Mouse (Mus musculus) thymus, postnatal 14 days (tissue): ENCODE data around the gene Timp2.

ENCODE experiments used
- DNase-seq: peaks from one replicate; pipeline ENCODE4 v3.0.0; 2021

Gene Timp2

GRCm38 (mm10) chr11:118369251-118369650, 13.7 kb upstream of the Timp2 start:
- no peak for DNase-seq

GRCm38 (mm10) chr11:118368330-118368729, 12.8 kb upstream of the Timp2 start:
- peak; percentile 58 for DNase-seq

DNA sequence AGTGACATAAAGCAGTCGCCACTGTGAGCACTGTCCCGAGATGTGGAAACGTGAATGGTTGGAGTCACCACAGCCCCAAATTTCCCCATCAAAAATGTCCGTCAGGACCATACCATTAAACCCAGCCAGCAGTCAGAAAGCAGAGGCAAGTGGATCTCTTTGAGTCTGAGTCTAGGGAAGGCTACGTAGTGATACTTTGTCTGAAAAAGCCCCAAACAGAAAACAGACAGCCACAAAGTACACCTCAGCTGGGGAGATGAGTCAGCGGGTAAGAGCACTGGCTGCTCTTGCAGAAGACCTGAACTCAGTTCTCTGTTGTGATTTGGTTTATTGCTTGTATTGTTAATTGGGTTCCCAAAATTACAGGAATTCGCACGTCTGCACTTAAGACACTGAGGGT, 11.0 kb upstream of the Timp2 start:
- no peak for DNase-seq

DNA sequence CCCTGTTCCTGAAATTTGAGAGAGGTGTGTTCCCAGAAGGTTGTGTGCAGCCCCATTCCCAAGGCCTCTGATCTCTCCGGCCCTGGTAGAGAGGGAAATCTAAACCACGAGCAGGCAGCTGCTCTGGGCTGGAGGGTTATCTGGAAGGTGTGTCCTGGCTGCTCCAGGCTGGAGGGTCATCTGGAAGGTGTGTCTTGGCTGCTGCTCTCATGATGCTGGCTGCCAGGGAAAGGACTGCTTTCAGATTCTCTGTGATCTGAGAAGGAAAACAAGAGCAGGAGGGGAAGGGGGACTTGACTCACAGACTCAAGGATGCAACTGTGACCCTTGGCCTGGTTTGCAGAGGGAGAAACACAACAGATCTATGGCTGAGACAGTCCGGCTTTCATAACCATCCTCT, 10.6 kb upstream of the Timp2 start:
- no peak for DNase-seq

- DNase-seq = no peak
These were observed 9.6 kb upstream of the Timp2 start for GRCm38 (mm10) chr11:118365171-118365570.

DNA sequence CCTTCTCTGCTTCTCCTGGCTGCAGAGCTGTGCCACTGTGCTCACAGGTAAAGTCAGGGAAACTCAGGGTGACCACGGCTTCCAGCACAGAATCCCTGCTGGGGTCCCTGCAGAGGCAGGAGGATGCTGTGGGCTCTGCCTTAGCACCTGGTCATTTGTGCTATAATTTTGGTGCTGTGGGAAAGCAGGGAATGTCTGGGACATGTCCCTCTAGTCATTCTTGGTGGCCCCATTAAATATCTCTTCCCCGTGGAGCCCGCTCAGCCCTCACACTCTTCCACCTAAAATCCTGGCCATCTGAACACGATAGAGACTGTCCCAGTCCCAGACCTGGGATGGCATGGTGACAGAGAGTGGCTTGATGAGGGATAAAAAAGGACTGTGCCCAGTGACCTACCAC, 8.5 kb upstream of the Timp2 start:
- DNase-seq = no peak

DNA sequence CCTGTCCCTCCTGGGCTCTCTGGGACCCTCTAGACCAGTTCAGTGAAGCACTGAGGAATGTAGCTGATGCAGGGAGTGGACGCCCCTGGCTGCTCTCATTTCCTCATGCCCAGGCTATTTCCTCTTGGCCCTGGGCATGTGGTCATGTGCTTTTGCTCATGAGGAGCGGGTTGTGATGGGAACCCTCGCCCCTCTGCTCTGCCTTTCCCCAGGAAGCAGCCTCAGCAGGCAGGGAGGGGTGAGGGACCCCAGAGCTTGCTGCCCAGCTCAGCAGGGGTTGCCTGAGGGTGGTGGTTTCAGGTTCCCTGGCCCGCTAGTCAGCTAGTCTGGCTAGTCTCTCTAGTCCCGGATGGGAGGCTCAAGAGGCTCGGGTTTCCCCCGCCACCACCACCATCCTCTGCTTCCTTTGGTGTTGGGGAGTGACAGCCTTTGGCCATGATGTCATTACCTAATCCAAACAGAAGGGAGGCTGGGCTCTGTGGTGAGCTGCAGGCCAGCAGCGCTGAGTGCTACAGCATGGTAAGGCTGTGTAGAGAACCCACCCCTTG, 7.5 kb upstream of the Timp2 start:
- DNase-seq = no peak

DNA sequence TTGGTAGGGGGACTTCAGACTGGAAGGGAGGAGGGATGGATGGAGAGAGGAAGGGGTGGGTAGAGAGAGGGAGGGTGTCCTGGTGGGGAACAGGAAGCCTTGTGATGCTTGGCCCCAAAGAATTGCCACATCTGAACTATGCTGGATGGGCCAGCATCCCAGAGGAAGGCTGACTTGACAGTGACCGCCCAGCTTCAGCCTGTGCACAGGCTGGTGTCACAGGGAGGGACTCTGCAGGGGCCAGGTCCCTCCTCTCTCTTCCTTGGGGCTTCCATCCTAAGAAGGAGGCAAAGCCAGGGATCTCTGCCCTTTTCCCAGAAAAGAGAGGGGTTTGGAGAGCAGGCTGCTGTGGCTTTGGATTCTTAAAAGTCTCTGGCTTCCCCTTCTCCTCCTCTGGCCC, 7.0 kb upstream of the Timp2 start:
- no peak for DNase-seq

DNA sequence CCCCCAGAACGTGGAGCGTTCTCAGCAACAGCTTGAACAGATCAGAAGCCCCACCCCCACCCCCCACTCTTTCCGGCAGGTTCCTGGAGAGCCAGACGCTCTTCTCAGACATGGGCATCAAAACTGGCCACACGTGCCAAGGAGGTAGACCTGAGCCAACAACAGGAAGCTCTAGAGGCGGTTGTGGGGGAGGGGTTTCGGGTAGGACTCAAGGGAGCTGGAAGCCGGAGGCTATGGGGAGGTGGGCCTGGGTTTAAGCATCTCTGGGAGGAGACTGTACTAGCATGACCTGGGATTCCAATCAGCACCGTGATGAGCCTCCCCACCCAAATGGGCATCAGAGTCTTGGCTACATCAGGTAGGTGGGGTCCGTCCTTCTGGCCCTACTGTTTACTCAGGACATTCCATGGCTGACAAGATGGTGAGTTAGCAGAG, 5.4 kb upstream of the Timp2 start:
- DNase-seq = peak; percentile 41

GRCm38 (mm10) chr11:118360491-118360890, 5.0 kb upstream of the Timp2 start:
- DNase-seq = no peak

GRCm38 (mm10) chr11:118355205-118355604, 335 bp downstream of the Timp2 start:
- peak; percentile 91 for DNase-seq

DNA sequence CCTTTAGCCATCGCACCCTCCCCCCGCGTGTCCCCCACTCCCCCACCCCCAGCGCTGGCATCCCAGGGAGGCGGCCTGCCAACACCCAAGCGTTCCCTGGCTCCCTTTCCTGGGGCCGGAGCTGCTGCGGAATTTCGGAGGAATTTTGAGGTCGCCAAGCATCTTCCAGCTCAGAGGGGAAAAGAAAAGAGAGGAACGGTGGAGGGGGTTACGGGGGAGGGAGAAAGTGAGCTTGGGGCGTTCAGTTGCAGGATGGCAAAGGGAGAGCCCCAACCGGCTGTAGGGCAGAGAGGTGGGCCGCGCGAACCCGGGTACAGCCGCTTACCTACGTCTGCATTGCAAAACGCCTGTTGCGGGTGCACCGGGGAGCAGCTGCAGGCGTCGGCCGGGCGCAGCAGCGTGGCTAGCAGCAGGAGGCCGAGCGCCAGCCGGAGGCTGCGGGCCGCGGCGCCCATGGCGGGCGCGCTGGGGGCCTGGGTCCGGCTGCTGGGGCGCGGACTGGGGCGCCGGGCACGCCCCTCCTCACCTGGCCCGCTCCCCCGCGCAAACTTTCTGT, 826 bp downstream of the Timp2 start:
- peak; percentile 69 for DNase-seq

GRCm38 (mm10) chr11:118349494-118349893, 6.0 kb downstream of the Timp2 start:
- peak; percentile 37 for DNase-seq

DNA sequence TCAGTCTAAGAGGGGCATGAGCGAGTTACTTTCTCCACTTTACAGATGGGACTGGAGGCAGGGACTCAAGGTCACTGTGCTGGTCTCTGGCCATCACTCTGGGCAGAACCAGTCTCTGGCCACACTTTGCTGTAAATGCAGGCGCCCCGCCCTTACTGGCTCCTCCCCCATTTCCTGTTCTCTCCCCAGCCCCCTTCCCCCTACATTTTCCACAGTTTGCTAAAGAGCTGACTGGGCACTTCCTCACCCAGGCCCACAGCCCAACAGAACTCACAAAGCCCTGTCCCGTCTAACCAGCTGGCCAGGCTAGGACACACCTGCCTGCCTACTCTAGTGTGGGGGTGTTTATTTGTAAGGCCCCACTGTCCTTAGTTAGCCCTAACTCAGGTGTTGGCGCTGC, 6.7 kb downstream of the Timp2 start:
- DNase-seq = peak; percentile 89

GRCm38 (mm10) chr11:118348419-118348818, 7.1 kb downstream of the Timp2 start:
- peak; percentile 83 for DNase-seq

DNA sequence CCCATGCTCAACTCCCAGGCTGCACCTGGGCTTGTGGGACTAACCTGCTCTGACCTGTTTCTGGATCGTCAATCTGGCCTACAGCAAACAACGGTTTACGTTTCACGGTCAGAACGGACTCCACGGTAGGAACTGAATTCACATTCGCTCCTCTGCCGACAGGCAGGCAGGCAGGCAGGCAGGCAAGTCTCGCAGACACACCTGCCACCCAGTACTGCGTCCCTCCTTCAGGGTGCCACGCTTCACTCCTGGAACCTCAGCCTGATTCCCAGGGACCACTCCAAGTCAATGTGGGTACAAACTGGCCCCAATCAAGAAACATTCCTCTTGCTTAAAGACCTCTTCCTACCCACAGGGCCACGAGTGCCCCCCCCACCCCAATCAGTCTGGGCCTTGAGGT, 7.6 kb downstream of the Timp2 start:
- DNase-seq = peak; percentile 55

- no peak for DNase-seq
These were observed 8.1 kb downstream of the Timp2 start for GRCm38 (mm10) chr11:118347391-118347790.

DNA sequence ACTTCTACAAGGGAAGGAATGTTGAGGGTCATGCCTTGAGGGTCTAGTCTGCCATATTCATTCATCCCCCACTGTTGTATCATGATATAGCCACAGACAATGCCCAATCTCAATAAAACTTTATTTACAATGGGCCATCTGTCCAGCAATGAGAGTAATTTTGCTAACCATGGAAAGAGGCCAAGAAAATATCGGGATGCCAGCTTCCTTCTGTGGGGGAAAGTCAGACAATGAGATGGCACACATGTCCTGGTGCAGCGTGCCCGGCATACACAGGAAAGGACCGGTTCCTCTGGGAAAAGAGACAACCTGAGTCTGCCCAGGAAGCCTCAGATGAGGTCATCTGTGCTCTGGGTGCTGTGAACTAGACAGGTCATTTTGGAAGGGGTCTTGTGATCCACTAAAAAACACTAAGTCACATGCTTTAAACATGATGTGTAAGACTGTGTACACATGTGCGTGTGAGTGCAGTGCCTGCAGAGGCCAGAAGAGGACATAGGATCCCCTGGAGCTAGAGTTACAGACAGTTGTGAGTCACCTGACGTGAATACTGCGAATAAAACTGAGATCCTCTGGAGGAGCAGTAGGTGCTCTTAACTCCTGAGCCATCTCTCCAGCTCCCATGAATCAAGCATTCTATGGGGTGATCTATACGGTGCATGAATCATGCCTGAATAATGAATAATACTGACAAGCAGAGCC, 9.0 kb downstream of the Timp2 start:
- peak; percentile 32 for DNase-seq

DNA sequence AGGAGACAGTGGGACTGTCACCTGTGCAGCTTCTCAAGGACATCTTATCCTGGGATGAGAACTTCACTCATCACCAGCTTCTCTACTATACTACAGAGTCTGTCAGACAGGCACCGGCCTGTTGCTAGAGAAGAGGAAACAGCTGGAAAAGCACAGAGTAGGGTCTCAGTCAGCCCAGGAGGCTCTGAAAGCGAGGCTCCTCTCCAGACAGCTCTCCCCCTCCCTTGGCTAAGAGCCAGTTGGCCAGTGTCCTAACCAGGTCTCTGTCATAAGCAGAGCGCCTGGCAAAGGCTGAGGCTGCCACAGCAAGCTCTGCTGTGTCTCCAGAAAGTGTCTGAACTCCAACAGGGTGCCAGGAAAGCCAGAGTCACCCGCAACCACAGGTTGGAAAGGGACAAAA, 9.8 kb downstream of the Timp2 start:
- DNase-seq = peak; percentile 36

DNA sequence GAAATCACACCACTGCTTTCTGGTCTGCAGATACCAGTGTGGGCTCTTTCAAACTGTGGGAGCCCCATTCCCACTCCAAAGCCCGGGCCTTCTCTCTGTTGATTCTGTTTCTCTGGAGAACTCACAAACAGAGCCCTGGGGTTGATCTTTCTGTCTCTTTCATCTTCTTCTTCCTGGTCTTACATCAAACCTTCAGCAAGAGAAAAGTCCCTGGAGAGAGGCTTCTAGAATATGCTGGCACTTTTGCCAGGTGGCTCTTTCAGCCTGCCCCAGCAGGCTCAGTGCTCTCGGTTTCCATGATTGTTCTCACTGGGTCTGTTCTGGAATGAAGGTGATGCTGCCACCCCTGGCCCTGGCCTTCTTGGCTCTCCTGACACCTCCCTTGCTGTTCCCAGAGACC, 11.9 kb downstream of the Timp2 start:
- no peak for DNase-seq

DNA sequence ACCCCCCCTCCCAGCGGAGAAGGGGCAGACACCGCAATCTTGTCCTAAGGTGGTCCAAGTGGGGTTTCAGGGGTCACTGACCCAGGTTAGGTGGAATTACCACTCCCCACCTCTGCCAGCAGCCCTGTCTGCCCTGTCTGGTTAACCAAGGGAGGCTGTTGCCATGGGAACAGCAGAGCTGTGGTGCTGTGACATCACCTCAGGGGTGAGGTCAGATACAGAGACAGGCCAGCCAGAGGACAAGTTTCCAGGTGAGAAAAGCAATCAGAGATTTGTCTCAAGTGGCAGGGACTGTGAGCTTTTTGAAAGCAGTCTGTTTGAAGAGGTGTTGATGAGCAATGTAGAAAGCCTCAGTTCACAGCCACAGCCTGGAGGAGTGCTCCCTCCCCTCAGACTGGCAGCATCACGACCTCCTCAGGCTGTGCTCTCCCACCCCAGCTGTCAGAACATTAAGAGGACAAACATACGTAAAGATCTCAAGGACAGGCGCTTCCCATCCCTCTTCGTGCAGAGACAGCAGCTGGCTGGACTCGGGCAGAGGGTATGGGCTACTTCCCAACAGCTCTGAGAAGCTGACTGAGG, 13.0 kb downstream of the Timp2 start, which contains the start of gene Cep295nl:
Cep295nl (minus strand) TSS at position 101 of the 582 bp plus-strand sequence.
- peak; percentile 45 for DNase-seq

DNA sequence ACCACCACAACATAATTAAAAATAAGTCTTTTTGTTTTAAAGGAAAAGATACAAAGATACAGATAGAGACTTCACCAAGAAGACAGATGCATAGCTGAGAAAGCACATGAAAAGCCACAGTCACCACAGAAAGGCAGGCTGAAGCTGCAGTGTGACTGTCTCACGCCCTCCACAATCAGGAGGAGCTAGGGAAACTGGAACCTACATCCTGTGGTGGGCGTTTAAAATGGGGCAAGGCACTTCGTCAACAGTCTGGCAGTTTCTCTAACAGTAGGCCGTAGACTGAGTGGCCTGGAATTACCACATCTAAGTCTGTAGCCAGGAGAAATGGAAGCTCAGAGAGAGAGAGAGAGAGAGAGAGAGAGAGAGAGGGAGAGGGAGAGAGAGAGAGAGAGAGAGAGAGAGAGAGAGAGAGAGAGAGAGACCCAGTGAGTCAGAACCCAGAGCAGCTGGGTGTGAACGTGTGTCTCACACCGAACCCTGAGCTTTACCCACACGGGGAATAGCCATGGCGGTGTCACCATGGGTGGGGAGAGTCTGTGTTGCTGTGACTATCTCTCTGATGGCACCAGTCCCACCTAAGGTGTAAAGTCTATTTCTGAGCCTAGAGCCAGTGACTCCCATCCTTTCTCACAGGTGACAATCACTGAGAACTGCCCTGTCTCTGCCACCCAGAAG, 17.9 kb downstream of the Timp2 start:
- DNase-seq = peak; percentile 71

- no peak for DNase-seq
These were observed 22.1 kb downstream of the Timp2 start for GRCm38 (mm10) chr11:118333431-118333830.

DNA sequence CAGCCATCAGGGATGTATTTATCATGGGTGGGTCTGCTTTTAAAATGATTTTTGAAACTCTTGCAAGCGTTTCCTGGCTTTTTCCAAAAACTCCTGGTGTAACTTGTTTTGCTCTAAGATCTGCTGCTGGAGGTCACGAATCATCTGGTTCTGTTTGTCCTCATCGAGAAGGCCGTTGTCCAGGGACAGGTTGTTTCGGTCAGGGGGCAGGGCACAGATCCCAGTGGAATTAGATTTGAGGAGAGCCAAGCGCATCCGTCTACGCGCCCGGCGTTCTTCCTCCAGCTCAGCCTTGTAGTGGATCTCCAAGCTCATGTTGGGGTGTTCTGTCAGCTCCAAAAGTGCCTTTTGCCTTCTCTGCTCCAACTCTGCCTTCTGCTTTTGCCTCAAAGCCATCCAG, 23.2 kb downstream of the Timp2 start:
- no peak for DNase-seq
